Mouse (Mus musculus): ENCODE results near the gene Washc1.
"Not testable (repeated sequence)": the region's sequence is repeated elsewhere in the genome, so short reads cannot be mapped to it uniquely, and the experiment has no call there.

GRCm38 (mm10) chr17:66069036-66069435 is 42.3 kb upstream of the Washc1 start:
- not testable (repeated sequence) for TF ChIP-seq CTCF, EP300 (IDR thresholded peaks at IDR 0.05; ENCODE audit: low read depth)
